Mouse (Mus musculus): ENCODE measurements at regions not wholly inside any gene's neighbourhood (a gene's known extent, or its start where the extent isn't known, plus 50 kb on each side); places are given as distances from the start of the nearest gene placed in this dataset.

DNA sequence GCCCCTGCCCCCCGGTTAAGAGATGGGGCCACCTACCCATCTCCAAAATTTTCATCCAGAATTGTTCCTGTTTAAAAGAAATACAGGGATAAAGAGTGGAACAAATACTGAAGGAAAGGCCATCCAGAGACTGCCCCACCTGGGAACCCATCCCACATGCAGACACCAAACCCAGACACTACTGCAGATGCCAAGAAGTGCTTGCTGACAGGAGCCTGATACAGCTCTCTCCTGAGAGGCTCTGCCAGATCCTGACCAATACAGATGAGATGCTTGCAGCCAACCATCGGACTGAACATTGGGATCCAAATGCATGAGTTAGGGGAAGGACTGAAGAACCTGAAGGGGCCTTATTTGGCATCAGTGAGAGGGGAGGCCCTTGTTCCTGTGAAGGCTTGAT is 363.2 kb upstream of the Trib2 start:
- no peak for ATAC-seq (replicated peaks in 1 of 2; ENCODE audit: insufficient read depth in 1 of 2, low FRiP score in 2 of 2, low TSS enrichment in 1 of 2, low read depth in 1 of 2, poor library complexity in 2 of 2, severe bottlenecking in 2 of 2)

DNA sequence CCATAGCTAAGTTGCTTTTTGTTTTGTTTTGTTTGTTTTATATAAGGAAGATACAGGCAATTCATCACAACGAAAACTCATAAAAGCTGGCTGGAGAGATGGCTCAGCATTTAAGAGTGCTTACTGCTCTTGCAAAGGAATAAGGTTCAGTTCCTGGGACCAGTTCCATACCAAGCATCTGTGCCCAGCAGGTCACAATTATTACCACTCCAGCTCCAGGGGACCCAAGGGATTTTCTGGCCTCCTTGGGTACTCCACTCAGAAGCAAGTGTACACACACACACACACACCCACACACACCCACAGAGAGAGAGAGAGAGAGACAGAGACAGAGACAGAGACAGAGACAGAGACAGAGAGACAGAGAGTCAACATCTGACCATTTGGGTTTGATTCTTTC is 359.6 kb upstream of the Trib2 start:
- no peak for ATAC-seq (replicated peaks in 1 of 2; ENCODE audit: insufficient read depth in 1 of 2, low FRiP score in 2 of 2, low TSS enrichment in 1 of 2, low read depth in 1 of 2, poor library complexity in 2 of 2, severe bottlenecking in 2 of 2)

DNA sequence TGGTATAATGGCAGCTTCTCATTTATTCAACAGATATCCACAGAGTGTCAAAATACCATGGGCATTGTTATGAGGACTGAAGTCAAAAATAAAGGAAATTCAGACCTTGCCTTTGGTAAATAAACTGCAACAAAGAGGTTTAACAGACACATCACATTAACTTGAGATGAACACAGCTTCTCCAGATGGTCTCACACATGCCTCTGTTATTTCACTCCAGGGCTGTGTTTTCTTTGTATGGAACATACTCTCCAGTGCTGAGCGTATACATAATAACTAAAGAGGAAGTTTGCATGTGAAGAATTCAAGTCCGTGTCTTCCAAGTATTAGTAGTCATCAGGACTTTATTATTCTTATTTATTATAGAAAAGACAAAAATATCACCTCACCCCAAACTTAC is 355.5 kb upstream of the Trib2 start:
- no peak for ATAC-seq (replicated peaks in 1 of 2; ENCODE audit: insufficient read depth in 1 of 2, low FRiP score in 2 of 2, low TSS enrichment in 1 of 2, low read depth in 1 of 2, poor library complexity in 2 of 2, severe bottlenecking in 2 of 2)

DNA sequence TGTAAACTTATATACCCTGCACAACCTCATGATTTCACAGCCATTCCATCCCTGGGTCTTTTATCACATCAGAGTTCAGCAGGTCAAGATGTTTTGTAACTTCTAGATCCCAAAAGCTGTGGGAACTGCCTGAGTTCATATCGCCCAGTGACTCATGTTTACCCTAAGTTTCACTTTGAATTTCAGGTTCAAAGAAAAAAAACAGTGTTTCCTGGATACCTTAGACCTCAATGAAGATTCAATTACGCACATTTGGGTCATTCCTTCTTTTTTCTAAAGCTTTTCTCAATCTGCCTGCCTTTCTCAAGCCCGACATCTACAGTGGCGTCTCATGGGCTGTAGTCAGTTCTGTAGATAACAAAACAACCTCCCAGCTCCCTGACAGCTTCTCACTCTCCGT is 354.9 kb upstream of the Trib2 start:
- ATAC-seq (replicated peaks in 1 of 2; ENCODE audit: insufficient read depth in 1 of 2, low FRiP score in 2 of 2, low TSS enrichment in 1 of 2, low read depth in 1 of 2, poor library complexity in 2 of 2, severe bottlenecking in 2 of 2): no peak

DNA sequence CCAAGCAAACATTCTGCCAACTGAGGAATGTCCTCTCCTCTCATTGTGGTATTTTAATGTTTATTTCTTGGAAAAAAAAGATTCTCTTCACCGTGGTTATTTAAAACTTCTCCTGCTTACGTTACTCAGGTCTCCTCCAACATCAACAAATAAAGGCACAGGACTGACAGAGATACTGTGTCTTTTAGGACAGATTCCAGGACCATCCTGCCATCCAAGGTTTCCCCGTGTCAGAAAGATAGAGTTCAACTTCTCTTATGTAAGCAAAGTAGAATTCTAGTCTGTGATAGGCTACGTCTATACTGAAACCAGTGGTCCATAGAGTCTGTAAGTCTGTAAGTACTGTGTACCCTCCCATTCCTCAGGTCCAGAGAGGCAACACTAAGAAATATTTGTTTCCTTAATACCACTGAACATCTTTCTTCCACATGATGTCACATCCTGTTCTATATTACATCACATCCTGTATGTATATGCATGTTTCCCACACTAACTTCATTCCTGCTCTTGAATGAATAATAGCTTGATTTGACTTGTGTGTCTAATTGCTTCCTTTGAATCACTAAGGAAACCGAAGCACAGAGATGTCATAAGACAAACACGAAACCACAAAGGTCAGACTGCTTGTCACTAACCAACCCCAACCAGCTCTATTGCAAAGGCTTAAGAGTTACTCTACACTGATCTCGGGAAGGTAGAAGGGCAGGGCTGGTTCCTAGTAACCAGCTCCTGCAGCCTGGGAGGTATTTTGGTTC is 353.2 kb upstream of the Trib2 start:
- peak; percentile 71 to 74 for ATAC-seq (replicated peaks in 1 of 2; ENCODE audit: insufficient read depth in 1 of 2, low FRiP score in 2 of 2, low TSS enrichment in 1 of 2, low read depth in 1 of 2, poor library complexity in 2 of 2, severe bottlenecking in 2 of 2)

DNA sequence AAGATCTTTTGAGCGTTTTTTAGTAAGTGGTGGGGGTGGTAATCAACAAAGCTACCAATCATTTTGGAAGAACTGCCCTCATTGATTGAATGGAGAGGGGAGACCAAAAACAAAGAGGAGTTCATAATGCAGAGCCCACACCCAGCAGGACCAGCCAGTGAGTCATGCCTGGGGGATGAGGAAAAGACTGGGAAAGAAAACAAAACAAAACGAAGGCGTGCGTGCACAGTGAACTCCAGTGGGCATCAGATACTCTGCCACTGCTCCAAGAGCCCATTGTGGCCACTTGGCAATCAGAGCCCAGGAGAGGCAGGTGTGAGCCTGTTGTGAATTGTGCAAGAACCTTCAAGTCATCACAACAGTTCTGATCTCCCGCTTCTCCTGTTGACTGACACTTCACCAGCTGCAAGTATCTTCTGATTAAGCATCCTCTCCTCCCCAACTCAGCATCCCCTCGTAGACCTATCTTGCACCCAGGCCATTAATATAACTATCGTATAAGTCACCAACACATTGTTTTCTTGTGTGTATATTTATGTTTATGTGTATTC is 351.1 kb upstream of the Trib2 start:
- ATAC-seq (replicated peaks in 1 of 2; ENCODE audit: insufficient read depth in 1 of 2, low FRiP score in 2 of 2, low TSS enrichment in 1 of 2, low read depth in 1 of 2, poor library complexity in 2 of 2, severe bottlenecking in 2 of 2): no peak

DNA sequence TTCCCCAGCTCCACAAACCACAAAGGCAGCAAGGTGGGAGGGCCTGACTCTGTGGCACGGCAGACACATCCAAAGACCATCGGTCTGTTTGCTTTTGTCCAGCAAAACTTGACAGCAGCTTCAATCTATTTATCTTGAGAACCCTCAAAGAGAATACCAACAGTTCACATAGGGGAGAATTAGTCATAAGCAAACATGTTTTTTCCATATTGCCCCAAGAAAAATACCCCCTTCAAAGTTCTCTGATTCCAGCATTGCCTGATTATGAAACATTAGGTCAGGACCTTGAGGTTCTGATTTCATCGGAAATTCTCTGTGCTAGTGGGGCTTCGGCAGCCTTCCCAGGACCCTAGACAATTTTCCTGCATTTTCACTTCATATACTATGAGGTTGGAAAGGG is 348.4 kb upstream of the Trib2 start:
- no peak for ATAC-seq (replicated peaks in 1 of 2; ENCODE audit: insufficient read depth in 1 of 2, low FRiP score in 2 of 2, low TSS enrichment in 1 of 2, low read depth in 1 of 2, poor library complexity in 2 of 2, severe bottlenecking in 2 of 2)

DNA sequence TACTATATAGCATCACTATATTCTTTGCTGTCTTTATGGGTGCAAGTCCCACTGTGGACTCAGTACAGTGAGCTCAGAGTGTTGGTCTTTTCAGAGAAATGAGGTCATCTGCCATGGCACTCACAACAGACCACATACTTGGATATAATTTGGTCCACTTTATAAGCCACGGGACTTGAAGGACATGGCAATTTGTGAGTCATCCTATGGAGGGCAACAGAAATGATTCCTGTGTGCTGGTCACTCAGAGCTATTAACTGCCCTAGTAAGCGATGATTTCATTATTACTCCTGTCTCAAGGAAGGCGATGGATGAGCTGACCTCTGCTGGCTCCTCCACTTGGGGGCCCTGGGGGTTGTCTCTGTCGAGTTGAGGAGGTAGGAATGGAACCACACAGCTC is 345.2 kb upstream of the Trib2 start:
- ATAC-seq (replicated peaks in 1 of 2; ENCODE audit: insufficient read depth in 1 of 2, low FRiP score in 2 of 2, low TSS enrichment in 1 of 2, low read depth in 1 of 2, poor library complexity in 2 of 2, severe bottlenecking in 2 of 2): no peak

DNA sequence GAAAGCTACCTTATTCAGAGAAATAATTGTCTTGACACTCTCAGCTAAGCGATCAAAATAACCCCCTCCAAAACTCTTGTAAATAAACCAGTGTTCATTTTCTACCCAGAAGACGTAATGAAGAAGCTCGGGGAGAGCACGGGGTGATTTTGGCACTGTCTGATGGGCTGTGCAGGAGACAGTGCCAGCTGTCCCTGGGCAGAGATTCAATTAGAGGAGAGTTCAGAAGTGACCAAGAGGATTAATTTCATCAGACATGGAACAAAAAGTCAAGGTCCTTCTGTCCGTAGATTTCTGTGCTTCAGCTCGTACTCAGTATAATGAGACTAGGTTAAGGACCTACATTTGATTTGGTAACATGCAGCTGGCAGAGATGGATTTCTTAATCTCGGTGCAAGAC is 341.2 kb upstream of the Trib2 start:
- ATAC-seq (replicated peaks in 1 of 2; ENCODE audit: insufficient read depth in 1 of 2, low FRiP score in 2 of 2, low TSS enrichment in 1 of 2, low read depth in 1 of 2, poor library complexity in 2 of 2, severe bottlenecking in 2 of 2): no peak

DNA sequence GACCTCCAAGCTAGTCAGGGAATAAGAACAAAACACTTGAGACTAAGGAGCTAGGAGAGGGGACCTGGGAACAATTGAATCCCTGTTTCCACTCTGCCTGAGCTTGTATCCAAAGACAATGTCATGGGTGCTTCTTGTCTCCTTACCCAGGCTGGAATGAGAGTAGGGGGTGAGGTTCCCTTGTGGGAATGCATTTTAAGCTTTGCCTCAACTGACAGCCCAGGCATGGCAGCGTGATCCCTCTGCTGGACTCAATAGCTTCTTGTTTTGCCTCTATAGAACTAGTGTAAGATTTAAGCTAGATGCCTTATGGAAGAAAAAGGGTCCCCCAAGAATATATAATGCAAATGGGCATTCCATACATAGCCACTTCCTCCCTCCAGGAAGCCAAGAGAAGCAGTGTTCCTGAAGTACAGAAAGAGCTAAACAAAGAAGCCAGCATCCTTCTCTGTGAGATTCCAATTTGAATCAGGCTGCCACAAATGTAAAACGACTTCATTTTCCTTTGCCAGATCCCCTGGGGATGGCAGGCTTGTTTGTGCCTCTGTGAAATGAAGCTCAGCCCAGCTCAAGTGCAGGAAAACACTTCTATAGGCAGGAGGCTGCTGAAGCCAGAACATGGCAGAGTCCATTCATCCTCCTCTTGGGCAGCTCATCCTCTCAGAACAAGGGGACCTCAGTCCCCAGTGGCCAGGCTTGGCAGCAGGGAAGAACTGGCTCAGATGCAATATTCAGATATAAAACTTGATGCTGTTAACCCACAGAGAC is 339.3 kb upstream of the Trib2 start:
- ATAC-seq (replicated peaks in 1 of 2; ENCODE audit: insufficient read depth in 1 of 2, low FRiP score in 2 of 2, low TSS enrichment in 1 of 2, low read depth in 1 of 2, poor library complexity in 2 of 2, severe bottlenecking in 2 of 2): no peak

DNA sequence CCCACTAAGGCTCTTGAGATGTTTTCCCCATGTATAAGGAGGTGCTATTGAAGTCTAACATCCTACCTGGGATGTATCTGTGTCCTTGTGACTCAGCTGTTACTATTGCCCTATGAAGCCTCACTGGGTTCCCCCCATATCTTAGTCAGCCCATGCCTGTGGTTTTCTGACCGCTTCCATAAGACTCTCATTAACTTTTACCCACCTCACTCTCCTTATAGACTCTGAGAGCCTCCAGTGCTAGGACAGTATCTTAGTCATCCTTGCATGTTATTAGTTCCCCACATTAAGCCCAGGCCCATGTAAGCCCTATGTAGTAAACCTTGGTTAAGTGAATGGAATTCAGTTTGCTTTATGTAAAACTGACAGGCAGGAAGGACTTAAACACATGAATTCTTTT is 337.5 kb upstream of the Trib2 start:
- ATAC-seq (replicated peaks in 1 of 2; ENCODE audit: insufficient read depth in 1 of 2, low FRiP score in 2 of 2, low TSS enrichment in 1 of 2, low read depth in 1 of 2, poor library complexity in 2 of 2, severe bottlenecking in 2 of 2): no peak

DNA sequence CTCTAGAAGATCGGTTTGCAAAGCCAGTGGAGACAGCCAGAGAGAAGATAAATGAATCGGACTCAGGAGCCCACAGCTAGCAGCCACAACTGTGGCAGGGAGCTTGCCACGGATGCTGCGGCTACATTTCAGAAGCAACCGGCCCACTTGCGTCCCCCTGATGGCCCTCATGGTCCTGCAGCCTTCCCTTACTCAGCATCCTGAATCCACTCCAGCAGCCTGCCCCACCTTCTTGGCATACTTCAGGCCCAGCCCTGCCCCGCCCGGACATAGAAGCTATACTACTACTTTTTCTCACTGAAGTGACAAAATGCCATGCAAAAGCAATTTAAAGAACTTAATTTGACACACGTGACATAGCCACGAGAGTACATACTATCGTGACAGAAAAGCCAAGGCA is 335.4 kb upstream of the Trib2 start:
- no peak for ATAC-seq (replicated peaks in 1 of 2; ENCODE audit: insufficient read depth in 1 of 2, low FRiP score in 2 of 2, low TSS enrichment in 1 of 2, low read depth in 1 of 2, poor library complexity in 2 of 2, severe bottlenecking in 2 of 2)

DNA sequence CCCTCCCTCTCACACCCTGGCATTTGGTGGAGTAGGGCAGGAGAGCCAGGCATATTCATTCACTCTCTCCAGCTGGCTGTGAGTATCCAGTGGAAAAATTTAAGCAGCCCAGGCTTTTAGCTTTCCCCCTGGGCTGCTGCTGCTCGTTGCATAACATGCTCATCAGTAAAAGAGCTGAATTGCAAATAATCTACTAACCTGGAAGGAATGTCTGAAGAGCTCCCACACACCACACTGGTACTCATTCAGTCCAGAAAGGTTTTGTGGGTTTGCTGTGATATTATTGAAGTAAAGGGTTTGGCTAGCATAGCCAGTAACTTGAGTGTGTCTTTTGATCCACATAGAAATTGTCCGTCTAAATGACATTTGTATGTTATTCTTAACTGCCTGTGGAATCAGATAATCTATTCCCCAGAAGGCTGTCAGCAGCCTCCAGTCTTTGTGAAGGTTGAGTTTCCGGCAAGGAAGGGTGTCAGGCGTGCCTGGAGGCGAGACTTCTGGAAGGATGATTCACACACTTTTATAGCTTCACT is 334.5 kb upstream of the Trib2 start:
- ATAC-seq (replicated peaks in 1 of 2; ENCODE audit: insufficient read depth in 1 of 2, low FRiP score in 2 of 2, low TSS enrichment in 1 of 2, low read depth in 1 of 2, poor library complexity in 2 of 2, severe bottlenecking in 2 of 2): no peak

DNA sequence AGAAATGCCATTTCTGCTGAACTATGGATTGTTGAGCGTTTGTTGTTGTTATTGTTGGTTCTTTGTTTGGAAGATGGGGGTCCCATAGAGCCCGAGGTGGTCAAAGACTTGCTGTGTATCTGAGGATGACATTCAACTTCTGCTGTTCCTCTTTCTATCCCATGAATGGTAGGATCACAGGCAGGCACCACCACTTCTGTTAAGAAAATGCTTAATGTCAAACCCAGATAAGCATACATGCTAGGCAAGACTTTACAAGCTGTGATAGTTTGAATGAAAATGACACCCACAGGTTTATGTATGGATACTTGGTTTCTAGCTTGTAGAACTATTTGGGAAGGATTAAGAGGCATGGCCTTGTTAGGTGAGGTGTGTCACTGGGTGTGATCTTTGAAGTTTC is 330.2 kb upstream of the Trib2 start:
- no peak for ATAC-seq (replicated peaks in 1 of 2; ENCODE audit: insufficient read depth in 1 of 2, low FRiP score in 2 of 2, low TSS enrichment in 1 of 2, low read depth in 1 of 2, poor library complexity in 2 of 2, severe bottlenecking in 2 of 2)

DNA sequence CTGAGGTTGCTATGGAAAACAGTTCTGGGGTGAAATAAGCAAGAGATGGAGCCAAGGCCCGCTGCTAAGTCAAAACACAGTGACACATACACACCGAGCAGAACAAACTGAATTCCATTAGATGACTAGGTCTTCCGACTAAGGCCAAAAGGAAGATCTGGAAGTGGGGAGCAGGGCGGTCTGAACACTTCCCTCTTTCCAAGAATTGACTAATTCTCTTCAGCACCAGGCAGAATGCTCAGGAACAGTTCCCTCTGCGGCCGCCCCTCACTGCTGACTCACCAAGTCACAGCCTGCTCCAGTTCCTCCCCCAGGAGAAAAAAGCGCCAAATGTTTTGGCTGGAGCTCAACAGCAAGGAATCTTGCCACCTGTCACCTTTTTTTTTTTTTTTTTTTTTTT is 328.9 kb upstream of the Trib2 start:
- peak in 1 of 2 experiments; percentile 37; a peak in 1 of 4 replicates for ATAC-seq (replicated peaks in 1 of 2; ENCODE audit: insufficient read depth in 1 of 2, low FRiP score in 2 of 2, low TSS enrichment in 1 of 2, low read depth in 1 of 2, poor library complexity in 2 of 2, severe bottlenecking in 2 of 2)

DNA sequence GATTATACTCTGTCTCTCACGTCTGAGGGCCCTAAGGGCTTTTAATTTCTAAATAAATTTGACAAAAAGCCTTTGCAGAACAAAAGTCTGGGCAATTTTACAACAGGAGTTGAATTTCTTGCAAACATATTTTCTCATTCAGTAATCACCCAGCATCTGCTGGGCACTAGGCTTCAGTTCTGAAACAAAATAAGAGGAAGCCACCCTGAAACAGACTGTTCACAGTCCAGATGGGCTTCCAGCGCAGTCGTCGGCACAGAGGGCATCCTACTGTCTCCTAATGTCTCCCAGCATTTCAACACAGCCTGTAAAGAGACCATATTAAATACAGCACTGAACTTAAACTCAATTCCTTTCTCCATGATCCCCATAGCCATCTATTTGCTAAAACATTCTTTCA is 324.5 kb upstream of the Trib2 start:
- ATAC-seq (replicated peaks in 1 of 2; ENCODE audit: insufficient read depth in 1 of 2, low FRiP score in 2 of 2, low TSS enrichment in 1 of 2, low read depth in 1 of 2, poor library complexity in 2 of 2, severe bottlenecking in 2 of 2): no peak

DNA sequence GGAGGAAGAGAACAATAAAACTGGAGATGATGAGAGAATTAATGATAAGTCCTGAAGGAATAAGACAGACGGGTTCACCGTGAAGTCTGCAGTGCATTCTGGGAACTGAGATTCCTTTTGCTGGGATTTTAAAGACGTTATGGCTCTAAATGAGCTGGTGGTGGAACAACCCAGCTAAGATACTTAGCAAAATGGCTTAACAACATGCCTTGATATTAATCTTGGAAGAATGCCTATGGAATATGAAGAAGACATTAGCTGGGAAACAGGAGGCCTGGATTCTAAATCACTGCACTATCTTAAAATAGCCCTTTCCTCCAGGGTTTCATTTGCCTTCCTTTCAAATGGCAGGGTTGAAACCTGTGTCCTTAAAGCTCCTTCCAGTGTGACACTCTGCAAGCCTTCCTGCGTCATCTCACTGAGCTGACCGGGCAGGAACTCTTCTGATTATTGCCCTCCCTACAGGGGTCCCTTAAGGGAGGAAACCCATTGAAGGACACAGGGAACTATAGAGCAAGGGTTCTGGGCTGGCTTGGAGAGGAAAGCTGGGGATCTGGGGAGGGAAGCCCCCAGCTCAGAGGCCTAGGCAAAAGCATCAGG is 323.9 kb upstream of the Trib2 start:
- ATAC-seq (replicated peaks in 1 of 2; ENCODE audit: insufficient read depth in 1 of 2, low FRiP score in 2 of 2, low TSS enrichment in 1 of 2, low read depth in 1 of 2, poor library complexity in 2 of 2, severe bottlenecking in 2 of 2): no peak

DNA sequence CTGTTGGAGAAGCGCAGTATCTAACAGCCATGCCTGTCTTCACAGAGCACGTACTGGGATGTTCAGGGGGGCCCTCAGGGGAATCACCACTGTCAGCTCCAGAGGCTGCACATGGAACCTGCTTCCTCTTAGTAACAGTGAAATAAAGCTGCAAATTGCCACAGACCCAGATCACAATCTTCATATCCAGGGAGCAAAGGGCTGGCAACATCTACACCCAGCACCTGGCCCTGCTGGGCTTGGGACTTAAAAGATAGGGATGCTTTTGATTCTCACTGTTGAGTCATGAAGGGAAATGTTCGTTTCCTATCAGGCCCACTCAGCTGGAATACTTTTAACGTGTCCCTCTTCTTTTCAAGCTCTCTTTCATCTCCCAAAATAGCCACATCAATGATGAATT is 322.4 kb upstream of the Trib2 start:
- no peak for ATAC-seq (replicated peaks in 1 of 2; ENCODE audit: insufficient read depth in 1 of 2, low FRiP score in 2 of 2, low TSS enrichment in 1 of 2, low read depth in 1 of 2, poor library complexity in 2 of 2, severe bottlenecking in 2 of 2)
